Mouse (Mus musculus) myocyte (in vitro differentiated cells): ENCODE measurements at regions not wholly inside any gene's neighbourhood (a gene's known extent, or its start where the extent isn't known, plus 50 kb on each side); places are given as distances from the start of the nearest gene placed in this dataset.

ENCODE experiments used
- H3K27me3 ChIP-seq: one replicate; pipeline ENCODE4 v1.6.1; 2011; ENCODE audit not compliant: control insufficient read depth, insufficient read depth, insufficient read length
- H3K36me3 ChIP-seq: one replicate; pipeline ENCODE4 v1.6.1; 2011; ENCODE audit not compliant: control insufficient read depth, insufficient read depth
- H3K4me2 ChIP-seq: one replicate; pipeline ENCODE4 v1.6.1; 2011; ENCODE audit warnings: low read depth, control low read depth
- H3K4me3 ChIP-seq: one replicate; pipeline ENCODE4 v1.5.1; 2011; ENCODE audit warnings: mild to moderate bottlenecking, control low read depth, moderate library complexity
- H3K79me2 ChIP-seq: one replicate; pipeline ENCODE4 v1.6.1; 2011; ENCODE audit not compliant: control insufficient read depth, insufficient read depth
- H3ac ChIP-seq: one replicate; pipeline ENCODE4 v1.6.1; 2011; ENCODE audit not compliant: control insufficient read depth, insufficient read length
- CEBPB ChIP-seq: IDR thresholded peaks from 2 replicates; pipeline ENCODE4 v1.6.1; 2011; ENCODE audit warnings: mild to moderate bottlenecking, moderate library complexity; ENCODE audit not compliant: poor library complexity, insufficient read depth, severe bottlenecking
- E2F4 ChIP-seq: IDR thresholded peaks from one replicate; pipeline ENCODE4 v1.6.1; 2011; ENCODE audit warnings: mild to moderate bottlenecking, control low read depth, moderate library complexity; ENCODE audit not compliant: insufficient read depth
- MAX ChIP-seq: IDR thresholded peaks from one replicate; pipeline ENCODE4 v1.6.1; 2011; ENCODE audit warnings: low read depth, mild to moderate bottlenecking, control low read depth
- MYOD1 ChIP-seq, 3 experiments: IDR thresholded peaks; one replicate each; pipeline ENCODE4 v1.6.1; 2011; ENCODE audit warnings: control low read depth in 2 of 3, low read depth in 2 of 3, mild to moderate bottlenecking in 2 of 3, moderate library complexity in 1 of 3; ENCODE audit not compliant: insufficient read length in 2 of 3, control insufficient read depth in 1 of 3
- MYOG ChIP-seq, 3 experiments: IDR thresholded peaks; one replicate each; pipeline ENCODE4 v1.6.1; 2011; ENCODE audit warnings: control low read depth in 2 of 3, low read depth in 2 of 3, mild to moderate bottlenecking in 2 of 3; ENCODE audit not compliant: insufficient read length in 2 of 3, control insufficient read depth in 1 of 3, insufficient read depth in 1 of 3
- POLR2A ChIP-seq: IDR thresholded peaks from one replicate; pipeline ENCODE4 v1.6.1; 2011; ENCODE audit warnings: low read depth, mild to moderate bottlenecking, control low read depth, moderate library complexity; ENCODE audit not compliant: insufficient read length
- POLR2AphosphoS2 ChIP-seq: IDR thresholded peaks from one replicate; pipeline ENCODE4 v1.6.1; 2011; ENCODE audit warnings: low read depth, control low read depth; ENCODE audit not compliant: insufficient read length
- REST ChIP-seq: IDR thresholded peaks from one replicate; pipeline ENCODE4 v1.6.1; 2011; ENCODE audit warnings: mild to moderate bottlenecking, control low read depth, moderate library complexity; ENCODE audit not compliant: insufficient read depth, insufficient read length
- SRF ChIP-seq: IDR thresholded peaks from one replicate; pipeline ENCODE4 v1.6.1; 2011; ENCODE audit warnings: low read depth; ENCODE audit not compliant: control insufficient read depth, insufficient read length
- TCF12 ChIP-seq: IDR thresholded peaks from one replicate; pipeline ENCODE4 v1.6.1; 2011; ENCODE audit warnings: mild to moderate bottlenecking, control low read depth; ENCODE audit not compliant: poor library complexity, insufficient read depth, severe bottlenecking
- TCF3 ChIP-seq: IDR thresholded peaks from one replicate; pipeline ENCODE4 v1.6.1; 2011; ENCODE audit warnings: low read depth, control low read depth; ENCODE audit not compliant: insufficient read length
- USF1 ChIP-seq: IDR thresholded peaks from one replicate; pipeline ENCODE4 v1.6.1; 2011; ENCODE audit warnings: low read depth, mild to moderate bottlenecking, control low read depth, moderate library complexity

- Histone ChIP-seq H3K27me3 (no peaks in the 10 kb centered on the region), H3K4me3 (no peak overlapping the region), H3K79me2 (no peaks in the 10 kb centered on the region), H3ac (no peak overlapping the region), H3K4me2 (no peak overlapping the region), H3K36me3 (no peaks in the 10 kb centered on the region)
- TF ChIP-seq SRF (no peak), TCF3 (no peak), USF1 (no peak), CEBPB (no peak), MYOG (IDR thresholded peaks at IDR 0.05; ENCODE audit: control insufficient read depth in 1 of 3, insufficient read depth in 1 of 3, insufficient read length in 2 of 3, low read depth in 2 of 3) (no peak), REST (no peak), POLR2AphosphoS2 (no peak), MYOD1 (IDR thresholded peaks at IDR 0.05; ENCODE audit: control insufficient read depth in 1 of 3, insufficient read length in 2 of 3, low read depth in 2 of 3) (no peak), POLR2A (no peak), TCF12 (no peak), MAX (no peak), E2F4 (no peak)
These were observed 186.7 kb downstream of the Olfm4 start for GRCm38 (mm10) chr14:80170450-80171180.

DNA sequence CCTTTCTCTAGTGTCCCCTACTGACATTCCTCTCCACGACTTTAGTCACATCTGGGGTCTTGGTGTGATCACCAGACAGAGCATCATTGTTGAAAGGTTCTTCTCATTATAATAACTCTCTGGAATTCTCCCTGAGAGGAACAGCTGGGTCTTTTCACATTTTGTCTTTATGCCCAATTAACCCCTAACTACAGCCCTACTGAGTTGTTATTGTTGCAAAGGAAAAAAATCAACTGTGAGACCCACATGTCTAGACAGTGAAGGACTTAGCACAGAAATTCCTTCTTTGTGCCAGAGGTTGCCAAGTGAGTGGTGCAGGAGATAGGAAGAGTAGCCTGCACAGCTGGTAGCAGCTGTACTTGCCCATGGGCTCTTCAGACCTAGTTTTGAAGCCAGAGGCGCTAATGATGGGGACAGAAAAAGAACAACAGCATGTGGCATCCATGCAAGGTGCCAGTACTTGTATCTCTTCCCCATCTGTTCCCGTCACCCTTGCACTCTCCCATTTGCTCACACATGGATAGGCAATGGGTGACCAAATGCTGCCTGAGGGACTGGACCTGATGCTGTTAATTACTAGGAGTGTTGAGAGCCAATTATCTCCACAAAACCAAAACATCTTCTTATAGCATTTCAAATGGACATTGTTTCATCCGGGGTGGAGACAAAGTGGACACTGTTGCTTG lies 189.1 kb downstream of the Olfm4 start:
- no peak for TF ChIP-seq POLR2AphosphoS2
- TF ChIP-seq MYOG (IDR thresholded peaks at IDR 0.05; ENCODE audit: control insufficient read depth in 1 of 3, insufficient read depth in 1 of 3, insufficient read length in 2 of 3, low read depth in 2 of 3), result no peak
- no peak for TF ChIP-seq MAX
- TF ChIP-seq TCF12, result no peak
- no peak for TF ChIP-seq TCF3
- no peak for TF ChIP-seq CEBPB
- no peaks in the 10 kb centered on the region for H3K27me3 ChIP-seq
- no peaks in the 10 kb centered on the region for H3K79me2 ChIP-seq
- H3K4me2 ChIP-seq, result no peak overlapping the region
- H3ac ChIP-seq, result no peak overlapping the region
- H3K36me3 ChIP-seq, result no peaks in the 10 kb centered on the region
- H3K4me3 ChIP-seq, result no peak overlapping the region

GRCm38 (mm10) chr14:80176464-80176863 lies 192.6 kb downstream of the Olfm4 start:
- Histone ChIP-seq H3K27me3 (no peaks in the 10 kb centered on the region), H3K36me3 (no peaks in the 10 kb centered on the region), H3K4me2 (no peak overlapping the region), H3ac (no peak overlapping the region), H3K79me2 (no peaks in the 10 kb centered on the region), H3K4me3 (no peak overlapping the region)
- no peak for TF ChIP-seq E2F4
- no peak for TF ChIP-seq MAX
- TF ChIP-seq TCF3, result no peak
- no peak for TF ChIP-seq POLR2A
- TF ChIP-seq MYOD1 (IDR thresholded peaks at IDR 0.05; ENCODE audit: control insufficient read depth in 1 of 3, insufficient read length in 2 of 3, low read depth in 2 of 3), result no peak
- TF ChIP-seq REST, result no peak
- no peak for TF ChIP-seq USF1
- no peak for TF ChIP-seq MYOG (IDR thresholded peaks at IDR 0.05; ENCODE audit: control insufficient read depth in 1 of 3, insufficient read depth in 1 of 3, insufficient read length in 2 of 3, low read depth in 2 of 3)
- no peak for TF ChIP-seq TCF12
- TF ChIP-seq CEBPB, result no peak
- no peak for TF ChIP-seq SRF
- no peak for TF ChIP-seq POLR2AphosphoS2

GRCm38 (mm10) chr14:80195041-80195440 lies 211.2 kb downstream of the Olfm4 start:
- TF ChIP-seq MYOD1 (IDR thresholded peaks at IDR 0.05; ENCODE audit: control insufficient read depth in 1 of 3, insufficient read length in 2 of 3, low read depth in 2 of 3) (no peak), POLR2AphosphoS2 (no peak), POLR2A (no peak), USF1 (no peak), TCF12 (no peak), MAX (no peak), CEBPB (no peak), TCF3 (no peak), E2F4 (no peak), REST (no peak), MYOG (IDR thresholded peaks at IDR 0.05; ENCODE audit: control insufficient read depth in 1 of 3, insufficient read depth in 1 of 3, insufficient read length in 2 of 3, low read depth in 2 of 3) (no peak), SRF (no peak)
- H3ac ChIP-seq, result no peak overlapping the region
- no peaks in the 10 kb centered on the region for H3K79me2 ChIP-seq
- no peak overlapping the region for H3K4me2 ChIP-seq
- H3K36me3 ChIP-seq, result no peaks in the 10 kb centered on the region
- no peaks in the 10 kb centered on the region for H3K27me3 ChIP-seq
- H3K4me3 ChIP-seq, result no peak overlapping the region

GRCm38 (mm10) chr14:80212916-80213315 lies 229.0 kb downstream of the Olfm4 start:
- no peaks in the 10 kb centered on the region for H3K79me2 ChIP-seq
- no peak overlapping the region for H3K4me2 ChIP-seq
- no peak overlapping the region for H3ac ChIP-seq
- no peaks in the 10 kb centered on the region for H3K27me3 ChIP-seq
- TF ChIP-seq POLR2A, result no peak
- no peak for TF ChIP-seq USF1
- no peak for TF ChIP-seq TCF3
- no peak for TF ChIP-seq POLR2AphosphoS2
- no peak for TF ChIP-seq MYOD1 (IDR thresholded peaks at IDR 0.05; ENCODE audit: control insufficient read depth in 1 of 3, insufficient read length in 2 of 3, low read depth in 2 of 3)
- TF ChIP-seq SRF, result no peak
- no peak for TF ChIP-seq CEBPB
- no peak for TF ChIP-seq MAX
- no peak for TF ChIP-seq REST
- TF ChIP-seq E2F4, result no peak
- no peak for TF ChIP-seq TCF12
- no peaks in the 10 kb centered on the region for H3K36me3 ChIP-seq
- no peak overlapping the region for H3K4me3 ChIP-seq
